Mouse (Mus musculus): ENCODE results near the gene Pcdh15.

GRCm38 (mm10) chr10:74680559-74680958 lies 1581.4 kb downstream of the Pcdh15 start:
- TF ChIP-seq CTCF (IDR thresholded peaks at IDR 0.05; ENCODE audit: low read depth, low read length), result no peak
- TF ChIP-seq POLR2A (IDR thresholded peaks at IDR 0.05; ENCODE audit: borderline replicate concordance, low read depth, low read length), result no peak

Data from bone marrow macrophage, adult 2 months (primary cell).